Comparison of ENCODE assay signal across 1 mouse cellular context in genomic region chr16:32115781-32116180, GRCm38 (mm10).
TF ChIP-seq lines count a peak whose summit lies in the region.

No protein-coding gene starts in this region.

TF ChIP-seq in CH12.LX, 34 proteins besides CTCF, POLR2A, EP300 and RAD21:
- TF ChIP-seq MAFK (IDR thresholded peaks at IDR 0.05; ENCODE audit: insufficient replicate concordance, low read length): no peak
- no peak for TF ChIP-seq PAX5 (IDR thresholded peaks at IDR 0.05; ENCODE audit: low read length)
- no peak for TF ChIP-seq POLR2AphosphoS2 (IDR thresholded peaks at IDR 0.05; ENCODE audit: low read depth, low read length)
